Mouse (Mus musculus) limb, embryonic 11.5 days (tissue): ENCODE data around the gene Selenow. TPM values are rescaled to one million over a fixed set of nuclear protein-coding genes. Genes with fewer than 3 reads are reported as not detected.

Experiments used
- ATAC-seq: fragments of 200-750 bp; cut with Nextera tagmentation; 2 replicates; pipeline ENCODE4 v1.8.0; 2017; ENCODE audit warnings: low read depth; ENCODE audit not compliant: insufficient number of reproducible peaks, low FRiP score, low TSS enrichment
- DNase-seq: peaks from one replicate; pipeline ENCODE4 v3.0.0-alpha.2; 2015; ENCODE audit warnings: low spot score
- H3K27ac ChIP-seq: fragments of 300-500 bp; sonication (generic); replicated peaks from 2 replicates; pipeline ENCODE4 v1.5.1; 2014; ENCODE audit warnings: low read depth, mild to moderate bottlenecking, low read length
- H3K27me3 ChIP-seq: fragments of 300-500 bp; sonication (generic); 2 replicates; pipeline ENCODE4 v1.6.1; 2014; ENCODE audit warnings: mild to moderate bottlenecking, low read length, mixed read lengths; ENCODE audit not compliant: control insufficient read depth, insufficient read depth
- H3K36me3 ChIP-seq: fragments of 300-500 bp; sonication (generic); 2 replicates; pipeline ENCODE4 v1.6.1; 2014; ENCODE audit warnings: mild to moderate bottlenecking, low read length, moderate library complexity, mixed read lengths; ENCODE audit not compliant: control insufficient read depth, insufficient read depth
- H3K4me1 ChIP-seq: fragments of 300-500 bp; sonication (generic); 2 replicates; pipeline ENCODE4 v1.6.1; 2014; ENCODE audit warnings: low read length, mixed read lengths; ENCODE audit not compliant: control insufficient read depth, insufficient read depth
- H3K4me2 ChIP-seq: fragments of 300-500 bp; sonication (generic); 2 replicates; pipeline ENCODE4 v1.6.1; 2014; ENCODE audit warnings: low read depth, mild to moderate bottlenecking, moderate library complexity; ENCODE audit not compliant: severe bottlenecking
- H3K4me3 ChIP-seq: fragments of 300-500 bp; sonication (generic); 2 replicates; pipeline ENCODE4 v1.5.1; 2014; ENCODE audit warnings: low read depth, low read length
- H3K9ac ChIP-seq: fragments of 300-500 bp; sonication (generic); 2 replicates; pipeline ENCODE4 v1.6.1; 2014; ENCODE audit warnings: mild to moderate bottlenecking, low read length
- H3K9me3 ChIP-seq: fragments of 300-500 bp; sonication (generic); 2 replicates; pipeline ENCODE4 v1.6.1; 2016; ENCODE audit warnings: low read length; ENCODE audit not compliant: control insufficient read depth
- WGBS: fragments of 180-500 bp; shearing (Covaris S2); extraction: QIAGEN DNeasy Blood & Tissue Kit; methylation state at CpG from one replicate; pipeline ENCODE4 v1.1.7; 2014; 5-methylcytosine and 5-hydroxymethylcytosine counted together
- polyA plus RNA-seq: library from polyadenylated mRNA; unstranded; fragments of >200 nt; fragmentation: Nextera tagmentation; extraction: Ambion mirVana; gene quantifications from 2 replicates; pipeline ENCODE4 v1.2.1, GENCODE M21; 2014

The Selenow gene
- polyA plus RNA-seq, 1 experiment from 2014 or later: 804 TPM

DNA sequence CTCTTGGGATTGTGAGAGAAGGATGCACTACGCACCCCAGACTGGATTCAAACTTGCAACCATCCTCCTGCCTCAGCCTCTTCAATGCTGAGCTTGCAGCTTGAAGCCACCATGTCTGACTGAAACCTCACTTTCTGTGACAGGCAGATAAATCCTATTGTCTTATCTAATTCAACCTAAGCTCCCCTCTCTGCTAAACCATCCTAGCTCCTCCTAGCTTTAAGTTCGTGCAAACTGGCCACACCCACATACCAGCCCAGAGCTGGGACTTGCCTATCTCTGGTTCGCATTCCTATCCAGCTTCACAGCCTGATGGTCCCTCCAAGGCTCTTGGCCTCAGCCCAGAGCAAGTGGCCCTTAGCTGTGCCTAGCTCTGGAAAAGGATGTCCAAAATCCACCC, 30.2 kb upstream of the Selenow start:
- 77% methylated on average over 3 of the region's 3 CpGs for WGBS
- H3K36me3 ChIP-seq: no peaks in the 10 kb centered on the region

DNA sequence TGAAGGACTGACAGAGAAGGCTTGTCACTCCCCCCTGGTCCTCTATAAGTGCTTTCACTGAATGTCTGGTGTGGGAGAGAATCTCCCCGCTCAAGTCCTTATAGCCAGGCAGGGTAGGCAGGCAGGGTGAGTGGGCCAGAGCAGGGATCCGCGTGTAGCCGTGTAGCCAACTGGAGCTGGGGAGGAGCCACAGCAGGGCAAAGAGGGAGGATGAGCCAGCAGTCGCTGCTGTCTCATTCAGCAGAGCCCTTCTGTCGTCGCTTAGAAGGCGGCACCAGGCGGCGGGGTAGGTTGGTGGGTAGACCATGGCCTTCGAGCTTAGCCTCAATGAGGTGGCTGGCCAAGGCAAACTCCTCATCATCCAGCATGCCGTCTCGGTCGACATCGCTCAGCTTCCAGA, 27.8 kb upstream of the Selenow start:
- no peak overlapping the region for H3K4me3 ChIP-seq
- 83% methylated on average over 15 of the region's 15 CpGs for WGBS
- no peak overlapping the region for H3K9ac ChIP-seq
- H3K36me3 ChIP-seq: no peaks in the 10 kb centered on the region
- 0 out of 2 replicates have a peak, but pooled peaks cover 4% of the 10 kb centered on the region for H3K9me3 ChIP-seq
- H3K27ac ChIP-seq: no peak overlapping the region
- DNase-seq (no peak), ATAC-seq (no peak)
- H3K4me1 ChIP-seq: no peaks in the 10 kb centered on the region
- H3K27me3 ChIP-seq: no peaks in the 10 kb centered on the region; the same call in 1 of the 2 replicates
- no peak overlapping the region for H3K4me2 ChIP-seq

More for the DNA sequence above, 30.2 kb upstream of the Selenow start:
- no peaks in the 10 kb centered on the region; the same call in 1 of the 2 replicates for H3K27me3 ChIP-seq
- H3K4me1 ChIP-seq: no peaks in the 10 kb centered on the region
- H3K27ac ChIP-seq: no peak overlapping the region
- no peak overlapping the region for H3K4me2 ChIP-seq
- DNase-seq (no peak), ATAC-seq (no peak)
- H3K9ac ChIP-seq: no peak overlapping the region
- 0 out of 2 replicates have a peak, but pooled peaks cover 4% of the 10 kb centered on the region for H3K9me3 ChIP-seq
- H3K4me3 ChIP-seq: no peak overlapping the region

DNA sequence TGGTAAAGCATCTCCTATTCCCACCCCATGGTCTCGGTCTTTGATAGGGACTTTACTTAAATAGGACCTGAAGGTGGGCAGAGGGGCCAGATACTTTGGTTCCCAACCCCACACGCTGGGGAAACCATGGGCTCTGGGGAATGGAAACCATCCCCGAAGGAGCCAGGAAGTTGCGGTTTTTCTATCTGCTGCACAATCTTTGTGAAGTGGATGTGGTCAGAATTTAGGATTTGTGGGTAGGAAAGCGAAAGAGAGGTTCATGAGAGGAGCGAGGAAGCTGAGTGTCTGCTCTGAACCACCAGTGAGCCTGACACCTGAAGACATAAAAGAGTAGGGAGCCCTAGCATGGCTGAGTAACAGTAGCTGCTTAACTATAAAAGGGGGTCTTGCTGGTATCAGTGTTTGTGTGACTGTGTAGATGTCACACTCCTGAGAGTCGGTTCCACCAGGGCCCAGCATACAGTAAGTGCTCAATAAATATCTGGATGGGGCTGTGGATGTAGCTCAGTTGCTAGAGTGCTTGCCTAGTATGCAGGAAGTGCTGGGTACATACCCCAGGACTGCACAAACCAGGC, 27.1 kb upstream of the Selenow start:
- ATAC-seq (no peak), DNase-seq (no peak)
- Histone ChIP-seq H3K9ac (no peak overlapping the region), H3K4me1 (no peaks in the 10 kb centered on the region), H3K4me3 (no peak overlapping the region), H3K36me3 (no peaks in the 10 kb centered on the region), H3K4me2 (no peak overlapping the region; the same call in 1 of the 2 replicates), H3K27me3 (no peaks in the 10 kb centered on the region; the same call in 1 of the 2 replicates), H3K9me3 (0 out of 2 replicates have a peak, but pooled peaks cover 4% of the 10 kb centered on the region), H3K27ac (no peak overlapping the region)
- WGBS: 81% methylated on average over 7 of the region's 7 CpGs

DNA sequence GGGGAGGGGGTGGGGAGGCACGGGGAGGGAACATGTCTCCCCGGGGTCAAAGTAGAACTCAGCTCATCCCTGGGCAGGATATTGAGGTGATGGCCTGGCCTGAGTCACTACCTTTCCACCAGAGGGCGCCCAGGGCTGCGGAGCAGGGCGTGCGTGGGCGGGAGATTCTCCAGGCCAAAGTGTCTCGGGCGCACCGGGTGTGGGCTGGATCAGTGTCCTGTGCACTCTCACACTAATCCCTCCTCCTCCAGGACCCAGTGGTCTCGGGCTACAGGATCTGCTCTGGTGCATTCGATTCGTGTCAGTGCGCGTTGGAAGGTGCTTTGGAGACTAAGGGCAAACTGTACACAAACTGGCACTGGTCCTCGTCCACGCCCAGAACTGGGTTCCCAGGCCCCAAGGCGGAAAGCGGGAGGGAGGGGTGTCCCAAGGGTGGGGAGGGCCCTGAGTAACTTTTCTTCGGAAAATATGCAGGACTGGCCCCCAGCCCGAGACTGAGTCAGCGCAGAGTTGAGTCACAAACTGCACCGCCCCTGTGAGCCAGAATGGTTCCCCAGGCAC, 26.3 kb upstream of the Selenow start:
- Histone ChIP-seq H3K36me3 (peaks cover 5% of the 10 kb centered on the region), H3K9me3 (0 out of 2 replicates have a peak, but pooled peaks cover under 1% of the 10 kb centered on the region), H3K4me3 (no peak overlapping the region), H3K4me2 (peak overlapping the region; percentile 34), H3K27ac (no peak overlapping the region), H3K9ac (peak overlapping the region; percentile 34; the same call in 1 of the 2 replicates), H3K27me3 (no peaks in the 10 kb centered on the region; the same call in 1 of the 2 replicates), H3K4me1 (no peaks in the 10 kb centered on the region)
- DNase-seq (peak; percentile 83), ATAC-seq (peak; percentile 52; the same call in 1 of the 2 replicates)
- 5% methylated on average over 23 of the region's 23 CpGs for WGBS

DNA sequence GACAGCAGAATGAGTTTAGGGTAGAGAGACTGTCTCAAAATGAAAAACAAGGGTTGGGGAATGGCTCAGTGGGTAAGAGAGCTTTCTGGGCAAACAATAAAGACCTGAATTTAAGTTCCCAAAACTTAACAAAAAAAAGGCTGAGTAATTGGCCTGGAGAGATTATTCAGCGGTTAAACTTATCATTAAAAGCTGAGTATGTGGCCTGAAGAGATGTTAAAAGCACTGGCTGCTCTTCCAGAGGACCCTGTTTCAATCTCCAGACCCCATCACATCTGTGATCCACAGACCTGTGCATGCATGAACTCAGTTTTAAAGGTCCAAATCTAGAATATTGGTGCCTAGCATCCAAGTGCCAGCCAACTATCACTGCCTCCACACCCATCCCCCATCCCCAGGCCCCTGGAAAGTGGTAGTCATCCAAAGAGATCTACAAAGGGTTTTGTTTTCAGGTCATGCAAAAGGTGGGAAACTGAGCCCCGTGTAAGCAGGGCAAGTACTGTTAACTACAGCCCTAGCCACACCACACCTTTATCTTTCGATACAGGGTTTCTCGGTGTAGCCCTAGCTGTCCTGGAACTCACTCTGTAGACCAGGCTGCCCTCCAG, 25.6 kb upstream of the Selenow start:
- 40% methylated on average over 4 of the region's 4 CpGs for WGBS
- Histone ChIP-seq H3K9ac (no peak overlapping the region), H3K4me3 (no peak overlapping the region), H3K27me3 (no peaks in the 10 kb centered on the region; the same call in 1 of the 2 replicates), H3K9me3 (no peaks in the 10 kb centered on the region), H3K4me2 (no peak overlapping the region), H3K36me3 (peaks cover 7% of the 10 kb centered on the region), H3K27ac (no peak overlapping the region), H3K4me1 (no peaks in the 10 kb centered on the region)
- DNase-seq (no peak), ATAC-seq (no peak)

DNA sequence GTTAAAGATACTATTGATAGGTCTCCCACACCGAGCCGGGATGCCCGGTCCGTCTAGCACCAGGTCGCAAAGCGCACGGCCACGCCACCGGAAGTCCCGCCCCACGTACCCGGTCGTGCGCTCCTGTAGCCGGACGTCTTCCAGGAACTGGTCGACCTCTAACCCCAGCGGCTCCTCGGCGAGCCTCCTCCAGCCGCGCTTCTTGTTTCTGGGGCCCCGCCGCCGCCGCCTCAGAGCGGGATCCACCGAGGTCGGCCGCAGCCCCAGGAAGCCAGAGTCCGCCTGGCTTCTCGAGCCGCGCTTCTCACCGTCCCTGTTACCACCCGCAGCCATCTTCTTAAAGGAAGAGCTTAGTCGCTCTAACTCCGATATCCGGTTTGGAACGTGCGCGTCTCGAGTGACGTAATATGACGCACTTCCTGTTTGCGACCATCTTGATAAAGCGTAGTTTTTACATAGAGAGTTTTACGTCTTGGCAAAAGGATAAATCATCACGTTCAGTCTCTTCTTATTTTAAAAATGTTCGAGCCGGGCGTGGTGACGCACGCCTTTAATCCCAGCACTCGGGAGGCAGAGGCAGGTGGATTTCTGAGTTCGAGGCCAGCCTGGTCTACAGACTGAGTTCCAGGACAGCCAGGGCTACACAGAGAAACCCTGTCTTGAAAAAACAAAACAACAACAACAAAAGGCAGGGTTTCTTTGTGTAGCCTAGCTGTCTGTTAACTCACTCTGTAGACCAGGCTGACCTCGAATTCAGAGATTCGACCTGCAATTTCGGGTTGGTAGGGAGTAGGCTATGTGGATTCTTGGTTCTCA, 23.7 kb upstream of the Selenow start, which contains the start of gene Nop53:
Gene Nop53, minus strand, starts transcription at position 354 of the 816 bp plus-strand sequence.
- Histone ChIP-seq H3K27ac (peak within 1 kb of the TSS; percentile 70; the same call in 1 of the 2 replicates), H3K9ac (peak within 1 kb of the TSS; percentile 79), H3K4me1 (no peaks in the 10 kb centered on the region), H3K36me3 (peaks cover 21% of the 10 kb centered on the region), H3K4me3 (peak within 1 kb of the TSS; percentile 73), H3K4me2 (peak within 1 kb of the TSS; percentile 86), H3K9me3 (no peaks in the 10 kb centered on the region), H3K27me3 (no peaks in the 10 kb centered on the region; the same call in 1 of the 2 replicates)
- peak; percentile 94 for DNase-seq
- WGBS: 2% methylated on average over 59 of the region's 59 CpGs
- peak; percentile 93 for ATAC-seq

DNA sequence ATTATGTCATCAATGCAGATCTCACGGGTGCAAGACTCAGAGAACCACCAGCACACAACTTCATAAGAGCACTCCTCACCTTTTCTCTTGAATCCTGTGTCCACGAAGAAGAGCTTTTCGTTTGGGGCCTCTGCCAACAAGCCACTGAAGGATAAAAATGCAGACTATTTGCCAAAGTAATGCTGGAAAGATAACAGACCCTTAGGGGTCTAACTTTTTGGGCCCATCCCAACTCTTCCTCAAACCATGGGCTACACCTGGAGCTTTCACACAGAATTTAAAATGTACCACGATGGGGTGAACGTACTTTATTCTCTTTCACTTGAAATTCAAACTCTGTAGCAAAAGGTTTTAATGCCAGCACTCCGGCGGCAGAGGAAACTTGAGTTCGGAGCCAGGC, 23.0 kb upstream of the Selenow start:
- Histone ChIP-seq H3K9me3 (no peaks in the 10 kb centered on the region), H3K4me1 (no peaks in the 10 kb centered on the region), H3K9ac (peak overlapping the region; percentile 79), H3K27ac (no peak overlapping the region; the same call in 1 of the 2 replicates), H3K4me3 (peak overlapping the region; percentile 73), H3K27me3 (no peaks in the 10 kb centered on the region; the same call in 1 of the 2 replicates), H3K4me2 (peak overlapping the region; percentile 86), H3K36me3 (peaks cover 24% of the 10 kb centered on the region)
- DNase-seq: no peak
- WGBS: 9% methylated on average over 8 of the region's 8 CpGs
- ATAC-seq: no peak

DNA sequence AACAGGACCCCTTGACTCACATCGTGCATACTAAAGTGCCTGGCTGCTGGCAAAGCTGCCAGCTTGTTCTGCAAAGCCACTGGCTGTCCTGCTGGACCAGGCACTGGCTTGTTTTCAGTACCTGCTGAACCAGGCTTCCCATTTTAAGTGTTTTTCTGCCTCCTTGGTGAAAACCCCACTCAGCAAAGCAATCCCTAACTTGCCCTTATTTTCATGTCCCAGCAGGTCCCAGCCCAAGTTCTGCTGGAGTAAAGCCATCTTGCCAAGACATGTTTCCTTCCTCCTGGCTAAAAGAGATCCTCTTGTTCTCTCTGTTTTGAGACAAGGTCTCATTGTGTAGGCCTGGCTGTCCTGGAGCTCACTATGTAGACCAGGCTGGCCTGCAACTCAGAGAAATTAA, 22.1 kb upstream of the Selenow start:
- Histone ChIP-seq H3K27ac (no peak overlapping the region), H3K9ac (no peak overlapping the region), H3K4me3 (no peak overlapping the region), H3K9me3 (no peaks in the 10 kb centered on the region), H3K4me2 (no peak overlapping the region), H3K36me3 (peaks cover 32% of the 10 kb centered on the region), H3K4me1 (no peaks in the 10 kb centered on the region), H3K27me3 (no peaks in the 10 kb centered on the region; the same call in 1 of the 2 replicates)
- DNase-seq: no peak
- ATAC-seq: no peak
- WGBS: 97% methylated on average over 1 of the region's 1 CpGs
